Mouse (Mus musculus) liver, postnatal 0 days (tissue): Measurements from ENCODE around the gene Olfr1396.

ENCODE experiments used
- CTCF ChIP-seq: sonication (generic); IDR thresholded peaks from 2 replicates; pipeline ENCODE4 v1.5.1; 2016; ENCODE audit warnings: antibody characterized with exemption, low read depth
- EP300 ChIP-seq: IDR thresholded peaks from 2 replicates; pipeline ENCODE4 v1.6.1; 2016; ENCODE audit warnings: antibody characterized with exemption, low read depth, mild to moderate bottlenecking

- no peak for TF ChIP-seq CTCF
- TF ChIP-seq EP300, result peak; percentile 84
Observed at GRCm38 (mm10) chr11:49091171-49091570, 23.5 kb downstream of the Olfr1396 start.
